Mouse (Mus musculus) hindbrain, embryonic 14.5 days (tissue): Measurements from ENCODE around the gene Soga3. TPM values are rescaled to one million over a fixed set of nuclear protein-coding genes. Genes with fewer than 3 reads are reported as not detected.

ENCODE experiments used
- ATAC-seq: fragments of 200-750 bp; cut with Nextera tagmentation; 2 replicates; pipeline ENCODE4 v1.8.0; 2017; ENCODE audit warnings: moderate number of reproducible peaks, mild to moderate bottlenecking, moderate TSS enrichment, moderate library complexity; ENCODE audit not compliant: low FRiP score
- DNase-seq: peaks from one replicate; pipeline ENCODE4 v3.0.0-alpha.2; 2015; ENCODE audit warnings: low spot score
- H3K27ac ChIP-seq: fragments of 300-500 bp; sonication (generic); 2 replicates; pipeline ENCODE4 v1.5.1; 2014; ENCODE audit warnings: mild to moderate bottlenecking, moderate library complexity
- H3K27me3 ChIP-seq: fragments of 300-500 bp; sonication (generic); 2 replicates; pipeline ENCODE4 v1.6.1; 2014; ENCODE audit warnings: mild to moderate bottlenecking, low read length, mixed read lengths; ENCODE audit not compliant: control insufficient read depth, insufficient read depth
- H3K36me3 ChIP-seq: fragments of 300-500 bp; sonication (generic); replicated peaks from 2 replicates; pipeline ENCODE4 v1.6.1; 2014; ENCODE audit not compliant: control insufficient read depth, insufficient read depth
- H3K4me1 ChIP-seq: fragments of 300-500 bp; sonication (generic); replicated peaks from 2 replicates; pipeline ENCODE4 v1.6.1; 2014; ENCODE audit warnings: antibody characterized with exemption, low read length, mixed read lengths; ENCODE audit not compliant: control insufficient read depth, insufficient read depth
- H3K4me2 ChIP-seq: fragments of 300-500 bp; sonication (generic); replicated peaks from 2 replicates; pipeline ENCODE4 v1.6.1; 2014; ENCODE audit warnings: mild to moderate bottlenecking, moderate library complexity
- H3K4me3 ChIP-seq: fragments of 300-500 bp; sonication (generic); replicated peaks from 2 replicates; pipeline ENCODE4 v1.5.1; 2014; ENCODE audit warnings: mild to moderate bottlenecking, low read length
- H3K9ac ChIP-seq: fragments of 300-500 bp; sonication (generic); 2 replicates; pipeline ENCODE4 v1.6.1; 2014
- H3K9me3 ChIP-seq: fragments of 300-500 bp; sonication (generic); 2 replicates; pipeline ENCODE4 v1.6.1; 2016; ENCODE audit warnings: low read length; ENCODE audit not compliant: control insufficient read depth
- WGBS: fragments of 180-500 bp; shearing (Covaris S2); extraction: QIAGEN DNeasy Blood & Tissue Kit; methylation state at CpG from one replicate; pipeline ENCODE4 v1.1.7; 2014; 5-methylcytosine and 5-hydroxymethylcytosine counted together
- polyA plus RNA-seq: library from polyadenylated mRNA; unstranded; fragments of >200 nt; fragmentation: Nextera tagmentation; extraction: Ambion mirVana; gene quantifications from 2 replicates; pipeline ENCODE4 v1.2.1, GENCODE M21; 2014

Soga3 gene
- polyA plus RNA-seq, 1 experiment from 2014 or later = 92.8 TPM

DNA sequence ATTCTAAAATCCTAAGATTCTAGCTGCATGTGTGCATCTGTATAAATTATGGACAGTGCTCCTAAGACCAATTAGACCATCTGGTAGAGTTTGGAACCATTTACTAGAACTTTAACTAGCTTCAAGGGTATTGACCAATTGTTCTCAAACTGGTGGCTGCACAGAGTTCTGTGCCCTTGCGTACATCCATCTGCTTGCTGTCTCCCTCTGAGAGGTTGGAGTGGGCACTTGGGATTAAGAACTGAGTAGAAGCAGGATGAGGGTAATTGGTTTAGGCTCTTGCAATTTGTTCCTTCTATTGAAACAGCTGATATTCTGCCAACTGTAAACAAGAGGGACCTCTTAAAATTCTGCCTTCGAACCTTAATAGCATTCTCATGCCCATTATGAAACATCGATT, 11.7 kb downstream of the Soga3 start:
- no peak for DNase-seq
- Histone ChIP-seq H3K4me3 (no peak overlapping the region), H3K9me3 (no peaks in the 10 kb centered on the region), H3K4me1 (no peaks in the 10 kb centered on the region; the same call in 1 of the 2 replicates), H3K27me3 (no peaks in the 10 kb centered on the region), H3K36me3 (peaks cover 88% of the 10 kb centered on the region), H3K27ac (no peak overlapping the region), H3K9ac (no peak overlapping the region), H3K4me2 (no peak overlapping the region)
- ATAC-seq = peak; percentile 55; the same call in 1 of the 2 replicates
- 72% methylated on average over 3 of the region's 3 CpGs for WGBS

DNA sequence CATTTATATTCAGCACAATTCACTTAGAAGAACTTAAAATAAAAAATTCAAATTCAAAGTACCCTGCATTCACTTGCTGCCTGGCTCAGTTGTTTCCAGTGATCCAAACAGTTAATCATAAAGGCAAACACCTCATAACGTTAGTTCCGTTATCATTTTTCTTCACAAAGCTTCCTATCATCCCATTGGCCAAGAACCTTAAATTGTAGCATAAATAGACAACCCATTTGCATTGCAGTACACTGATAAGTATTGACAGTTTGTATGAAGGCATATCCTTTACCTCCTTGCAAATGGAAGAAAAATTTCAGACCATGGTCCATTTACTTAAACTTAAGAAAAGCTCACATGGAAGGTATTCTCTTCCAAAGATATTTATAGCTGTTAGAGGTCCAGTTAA, 18.0 kb downstream of the Soga3 start:
- Histone ChIP-seq H3K9me3 (no peaks in the 10 kb centered on the region), H3K4me3 (no peak overlapping the region), H3K9ac (no peak overlapping the region), H3K27me3 (no peaks in the 10 kb centered on the region), H3K4me2 (no peak overlapping the region), H3K4me1 (no peaks in the 10 kb centered on the region), H3K27ac (no peak overlapping the region), H3K36me3 (peaks cover 82% of the 10 kb centered on the region)
- DNase-seq (no peak), ATAC-seq (no peak)
- 80% methylated on average over 2 of the region's 2 CpGs for WGBS

DNA sequence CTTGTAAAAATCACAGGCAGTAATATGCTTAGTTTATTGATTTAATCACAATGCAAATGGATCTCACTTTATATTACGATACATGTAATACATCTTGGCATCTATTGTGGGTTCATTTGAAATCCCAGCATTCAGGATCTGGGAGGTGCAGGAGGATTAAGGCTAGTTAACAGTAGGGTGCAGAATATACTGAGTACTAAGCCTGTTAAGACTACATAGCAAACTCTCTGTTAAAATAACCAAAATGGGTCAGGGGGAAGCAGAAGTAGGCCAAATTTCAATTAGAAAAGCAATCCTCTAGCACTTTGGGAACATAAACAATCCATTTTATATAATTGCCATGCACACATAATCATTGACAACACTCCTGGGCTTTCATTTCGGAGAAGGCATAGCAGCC, 30.1 kb downstream of the Soga3 start:
- 75% methylated on average over 2 of the region's 2 CpGs for WGBS
- H3K27ac ChIP-seq = no peak overlapping the region
- peaks cover 13% of the 10 kb centered on the region for H3K9me3 ChIP-seq
- DNase-seq = no peak
- no peak overlapping the region for H3K4me2 ChIP-seq
- no peak overlapping the region for H3K4me3 ChIP-seq
- no peak for ATAC-seq
- H3K36me3 ChIP-seq = peaks cover 90% of the 10 kb centered on the region
- no peak overlapping the region for H3K9ac ChIP-seq
- H3K4me1 ChIP-seq = no peaks in the 10 kb centered on the region
- no peaks in the 10 kb centered on the region for H3K27me3 ChIP-seq

DNA sequence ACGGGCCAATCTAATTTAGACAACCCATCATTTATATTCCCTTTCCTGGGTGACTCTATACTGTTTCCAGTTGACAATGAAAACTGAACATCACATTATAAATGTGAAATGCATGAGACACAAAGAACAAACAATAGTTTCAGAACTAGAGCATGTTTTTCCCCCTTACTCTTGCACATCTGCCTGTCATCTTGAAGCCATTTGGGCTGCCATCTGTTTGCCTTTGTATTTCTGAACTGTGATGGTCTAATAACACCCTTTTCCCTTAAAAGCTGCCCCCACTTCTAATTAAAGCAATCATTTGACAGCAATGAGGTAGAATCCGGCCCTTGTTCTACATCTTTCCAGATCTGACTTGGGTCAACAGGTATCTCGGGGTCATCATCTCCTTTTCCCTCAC, 32.0 kb downstream of the Soga3 start:
- Histone ChIP-seq H3K4me1 (no peaks in the 10 kb centered on the region), H3K27ac (no peak overlapping the region), H3K27me3 (no peaks in the 10 kb centered on the region), H3K9ac (no peak overlapping the region), H3K4me2 (no peak overlapping the region), H3K4me3 (no peak overlapping the region), H3K9me3 (peaks cover 13% of the 10 kb centered on the region), H3K36me3 (peaks cover 89% of the 10 kb centered on the region)
- DNase-seq = no peak
- ATAC-seq = no peak
- WGBS = 74% methylated on average over 3 of the region's 3 CpGs

DNA sequence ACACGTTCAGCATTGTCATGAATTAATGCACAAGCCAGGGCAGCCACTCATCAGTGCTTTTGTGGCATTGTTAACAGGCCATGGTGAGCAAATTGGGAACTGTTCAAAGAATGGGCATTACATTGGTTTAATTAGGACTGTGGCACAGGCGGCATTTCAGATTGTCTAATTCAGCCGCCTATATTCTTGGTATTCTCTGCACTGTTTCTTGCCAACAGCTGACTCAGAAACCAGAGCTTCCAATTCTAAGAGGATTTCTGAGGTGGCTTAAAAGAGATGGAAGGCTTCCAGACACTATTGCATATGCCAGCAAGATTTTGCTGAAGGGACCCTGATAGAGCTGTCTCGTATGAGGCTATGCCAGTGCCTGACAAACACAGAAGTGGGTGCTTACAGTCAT, 33.2 kb downstream of the Soga3 start:
- no peak for DNase-seq
- no peak for ATAC-seq
- Histone ChIP-seq H3K27ac (no peak overlapping the region), H3K27me3 (no peaks in the 10 kb centered on the region), H3K36me3 (peaks cover 89% of the 10 kb centered on the region), H3K9me3 (peaks cover 1% of the 10 kb centered on the region), H3K4me1 (no peaks in the 10 kb centered on the region), H3K4me3 (no peak overlapping the region), H3K4me2 (no peak overlapping the region), H3K9ac (no peak overlapping the region)
- 76% methylated on average over 4 of the region's 4 CpGs for WGBS

DNA sequence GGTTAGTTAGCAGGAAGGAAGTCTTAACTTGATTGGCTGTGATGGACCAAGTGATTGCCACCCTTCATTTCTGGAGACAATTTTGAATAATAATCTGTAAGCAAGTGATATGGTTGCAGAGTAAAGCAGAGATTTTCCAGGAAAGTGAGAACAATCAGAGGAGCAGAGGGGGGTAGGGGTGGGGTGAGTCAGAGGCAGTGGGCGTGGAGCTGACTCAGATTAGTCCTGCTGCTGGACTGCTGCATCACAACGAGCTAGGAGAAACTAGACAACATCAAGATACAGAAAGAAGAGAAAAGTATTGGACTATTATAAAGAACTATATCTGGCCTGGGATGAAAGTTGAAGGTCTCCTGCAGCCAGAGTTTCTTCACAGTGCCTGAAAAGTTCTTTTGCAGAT, 34.4 kb downstream of the Soga3 start:
- DNase-seq (no peak), ATAC-seq (no peak)
- H3K27ac ChIP-seq = no peak overlapping the region
- no peak overlapping the region for H3K4me2 ChIP-seq
- no peaks in the 10 kb centered on the region for H3K27me3 ChIP-seq
- H3K4me1 ChIP-seq = no peaks in the 10 kb centered on the region
- H3K36me3 ChIP-seq = peaks cover 90% of the 10 kb centered on the region
- no peak overlapping the region for H3K4me3 ChIP-seq
- no peak overlapping the region for H3K9ac ChIP-seq
- no peaks in the 10 kb centered on the region for H3K9me3 ChIP-seq
- WGBS = 34% methylated on average over 2 of the region's 2 CpGs

DNA sequence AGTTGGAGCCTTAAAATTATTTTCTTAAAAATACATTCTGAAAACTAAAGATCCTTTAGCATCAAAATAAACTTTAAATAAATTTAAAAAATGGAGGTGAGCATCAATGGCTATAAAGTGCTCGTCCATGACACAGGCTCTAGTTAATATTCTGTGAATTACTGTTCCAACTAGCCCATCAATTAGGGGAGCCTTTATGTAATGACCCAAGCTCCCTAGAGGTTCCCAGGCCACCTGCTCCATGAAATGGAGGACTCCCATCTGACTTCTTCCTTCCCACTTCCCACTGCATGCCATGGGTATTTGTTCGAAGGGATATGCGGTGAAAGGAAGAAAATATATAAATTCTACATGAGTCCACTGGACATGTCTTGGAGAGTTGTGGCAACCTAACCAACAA, 36.6 kb downstream of the Soga3 start:
- Histone ChIP-seq H3K27me3 (no peaks in the 10 kb centered on the region), H3K27ac (no peak overlapping the region), H3K9ac (no peak overlapping the region), H3K4me2 (no peak overlapping the region), H3K9me3 (no peaks in the 10 kb centered on the region), H3K4me3 (no peak overlapping the region), H3K4me1 (no peaks in the 10 kb centered on the region), H3K36me3 (peaks cover 74% of the 10 kb centered on the region)
- no peak for ATAC-seq
- 51% methylated on average over 3 of the region's 3 CpGs for WGBS
- DNase-seq = no peak

DNA sequence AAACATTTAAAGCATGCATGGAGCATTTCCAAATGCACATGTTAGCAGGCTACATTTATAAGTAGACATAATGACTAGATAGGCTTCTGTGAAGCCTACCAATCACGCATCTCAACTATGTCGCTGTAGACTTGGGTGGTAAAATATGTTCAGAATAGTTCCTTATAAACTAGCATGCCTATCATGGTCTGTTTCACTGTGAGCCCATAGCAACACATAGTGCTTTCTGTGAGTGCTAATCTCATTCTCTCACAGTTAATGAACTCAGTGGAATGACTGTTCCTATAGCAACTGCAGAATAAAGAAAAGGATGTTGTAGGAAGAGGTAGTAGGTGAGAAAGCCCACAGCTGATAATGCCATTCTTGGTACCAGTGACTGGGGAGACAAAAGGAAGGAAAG, 37.4 kb downstream of the Soga3 start:
- 75% methylated on average over 2 of the region's 2 CpGs for WGBS
- DNase-seq (no peak), ATAC-seq (no peak)
- no peaks in the 10 kb centered on the region for H3K27me3 ChIP-seq
- H3K4me3 ChIP-seq = no peak overlapping the region
- H3K4me1 ChIP-seq = no peaks in the 10 kb centered on the region
- H3K9me3 ChIP-seq = no peaks in the 10 kb centered on the region
- H3K4me2 ChIP-seq = no peak overlapping the region
- peaks cover 66% of the 10 kb centered on the region for H3K36me3 ChIP-seq
- no peak overlapping the region for H3K27ac ChIP-seq
- no peak overlapping the region for H3K9ac ChIP-seq

DNA sequence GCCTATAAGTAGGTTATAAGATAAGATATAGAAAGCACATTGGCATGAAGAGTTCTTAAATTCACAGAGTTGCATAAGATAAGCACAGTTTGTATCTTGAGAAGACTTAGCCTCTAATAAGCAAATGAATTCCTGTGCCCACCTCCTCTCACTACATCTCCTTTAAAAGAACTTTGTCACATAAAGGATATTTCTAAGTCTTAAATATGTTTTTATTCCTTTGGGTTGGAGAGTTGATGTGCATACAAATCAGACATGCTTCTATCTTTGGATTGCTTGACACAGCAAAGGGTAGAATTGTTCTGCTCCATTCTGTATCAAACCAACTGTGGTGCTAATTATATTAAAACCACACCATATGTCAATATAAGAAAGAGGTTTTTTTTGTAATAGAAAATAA, 50.1 kb downstream of the Soga3 start:
- H3K4me2 ChIP-seq = no peak overlapping the region
- H3K9me3 ChIP-seq = no peaks in the 10 kb centered on the region
- no peaks in the 10 kb centered on the region for H3K4me1 ChIP-seq
- H3K27ac ChIP-seq = no peak overlapping the region
- no peak for DNase-seq
- ATAC-seq = no peak
- no peak overlapping the region for H3K9ac ChIP-seq
- no peak overlapping the region for H3K4me3 ChIP-seq
- H3K36me3 ChIP-seq = peaks cover 61% of the 10 kb centered on the region
- no peaks in the 10 kb centered on the region for H3K27me3 ChIP-seq

DNA sequence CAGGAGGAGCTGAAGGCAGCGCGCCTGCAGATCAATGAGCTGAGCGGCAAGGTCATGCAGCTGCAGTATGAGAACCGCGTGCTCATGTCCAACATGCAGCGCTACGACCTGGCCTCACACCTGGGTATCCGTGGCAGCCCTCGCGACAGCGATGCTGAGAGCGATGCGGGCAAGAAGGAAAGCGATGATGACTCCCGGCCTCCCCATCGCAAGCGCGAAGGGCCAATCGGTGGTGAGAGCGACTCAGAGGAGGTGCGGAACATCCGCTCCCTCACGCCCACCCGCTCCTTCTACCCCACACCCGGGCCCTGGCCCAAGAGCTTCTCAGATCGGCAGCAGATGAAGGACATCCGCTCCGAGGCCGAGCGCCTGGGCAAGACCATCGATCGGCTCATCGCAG, 53.2 kb downstream of the Soga3 start:
- ATAC-seq (peak; percentile 46; the same call in 1 of the 2 replicates), DNase-seq (no peak)
- H3K9ac ChIP-seq = no peak overlapping the region

More for the DNA sequence above, 53.2 kb downstream of the Soga3 start:
- Histone ChIP-seq H3K4me2 (no peak overlapping the region), H3K27ac (no peak overlapping the region), H3K4me3 (no peak overlapping the region), H3K4me1 (no peaks in the 10 kb centered on the region), H3K9me3 (no peaks in the 10 kb centered on the region), H3K36me3 (peaks cover 74% of the 10 kb centered on the region), H3K27me3 (no peaks in the 10 kb centered on the region)
- 98% methylated on average over 33 of the region's 33 CpGs for WGBS
